Mouse (Mus musculus): ENCODE results near the gene Tmem177. TPM values are rescaled to one million over a fixed set of nuclear protein-coding genes. Genes with fewer than 3 reads are reported as not detected.

The Tmem177 gene
- polyA plus RNA-seq, 1 experiment from 2014 or later: 4.0 TPM

- H3K27me3 ChIP-seq (ENCODE audit: control insufficient read depth, insufficient read depth, low read depth, low read length): no peaks in the 10 kb centered on the region
- H3K4me3 ChIP-seq (ENCODE audit: low read depth, low read length): no peak overlapping the region
- no peaks in the 10 kb centered on the region for H3K36me3 ChIP-seq (ENCODE audit: control insufficient read depth, insufficient read depth)
- no peak overlapping the region for H3K27ac ChIP-seq (ENCODE audit: low read length)
- no peaks in the 10 kb centered on the region for H3K4me1 ChIP-seq (ENCODE audit: control insufficient read depth, low read depth, low read length)
- no peaks in the 10 kb centered on the region for H3K9me3 ChIP-seq (replicated peaks; ENCODE audit: control insufficient read depth, low read length)
- no peak for ATAC-seq (ENCODE audit: low read depth)
- H3K9ac ChIP-seq (ENCODE audit: low read depth, low read length): no peak overlapping the region
- 46% methylated on average over 13 of the region's 13 CpGs for WGBS (ENCODE audit: insufficient replicate concordance)
- H3K4me2 ChIP-seq (ENCODE audit: low read depth, low read length): no peak overlapping the region
These were observed 44.4 kb downstream of the Tmem177 start for GRCm38 (mm10) chr1:119868395-119869161.

GRCm38 (mm10) chr1:119867300-119867699 lies 45.7 kb downstream of the Tmem177 start:
- Histone ChIP-seq H3K4me1 (ENCODE audit: control insufficient read depth, low read depth, low read length) (no peaks in the 10 kb centered on the region), H3K4me3 (ENCODE audit: low read depth, low read length) (no peak overlapping the region), H3K27ac (ENCODE audit: low read length) (no peak overlapping the region), H3K9me3 (replicated peaks; ENCODE audit: control insufficient read depth, low read length) (no peaks in the 10 kb centered on the region), H3K27me3 (ENCODE audit: control insufficient read depth, insufficient read depth, low read depth, low read length) (no peaks in the 10 kb centered on the region), H3K4me2 (ENCODE audit: low read depth, low read length) (no peak overlapping the region), H3K36me3 (ENCODE audit: control insufficient read depth, insufficient read depth) (no peaks in the 10 kb centered on the region), H3K9ac (ENCODE audit: low read depth, low read length) (no peak overlapping the region)
- no peak for ATAC-seq (ENCODE audit: low read depth)
- WGBS (ENCODE audit: insufficient replicate concordance): 55% methylated on average over 2 of the region's 2 CpGs

- H3K4me3 ChIP-seq (ENCODE audit: low read depth, low read length): no peak overlapping the region
- no peak overlapping the region for H3K27ac ChIP-seq (ENCODE audit: low read length)
- H3K4me1 ChIP-seq (ENCODE audit: control insufficient read depth, low read depth, low read length): no peaks in the 10 kb centered on the region
- no peak overlapping the region for H3K4me2 ChIP-seq (ENCODE audit: low read depth, low read length)
- ATAC-seq (ENCODE audit: low read depth): no peak
- H3K27me3 ChIP-seq (ENCODE audit: control insufficient read depth, insufficient read depth, low read depth, low read length): no peaks in the 10 kb centered on the region
- no peaks in the 10 kb centered on the region for H3K9me3 ChIP-seq (replicated peaks; ENCODE audit: control insufficient read depth, low read length)
- 56% methylated on average over 6 of the region's 6 CpGs for WGBS (ENCODE audit: insufficient replicate concordance)
- H3K9ac ChIP-seq (ENCODE audit: low read depth, low read length): no peak overlapping the region
- no peaks in the 10 kb centered on the region for H3K36me3 ChIP-seq (ENCODE audit: control insufficient read depth, insufficient read depth)
These were observed 47.7 kb downstream of the Tmem177 start for GRCm38 (mm10) chr1:119865311-119865710.

- no peak overlapping the region for H3K9ac ChIP-seq (ENCODE audit: low read depth, low read length)
- no peaks in the 10 kb centered on the region for H3K4me1 ChIP-seq (ENCODE audit: control insufficient read depth, low read depth, low read length)
- H3K4me2 ChIP-seq (ENCODE audit: low read depth, low read length): no peak overlapping the region
- H3K9me3 ChIP-seq (replicated peaks; ENCODE audit: control insufficient read depth, low read length): no peaks in the 10 kb centered on the region
- H3K36me3 ChIP-seq (ENCODE audit: control insufficient read depth, insufficient read depth): no peaks in the 10 kb centered on the region
- no peaks in the 10 kb centered on the region for H3K27me3 ChIP-seq (ENCODE audit: control insufficient read depth, insufficient read depth, low read depth, low read length)
- no peak for ATAC-seq (ENCODE audit: low read depth)
- WGBS (ENCODE audit: insufficient replicate concordance): 49% methylated on average over 7 of the region's 7 CpGs
- H3K27ac ChIP-seq (ENCODE audit: low read length): no peak overlapping the region
- H3K4me3 ChIP-seq (ENCODE audit: low read depth, low read length): no peak overlapping the region
These were observed 49.3 kb downstream of the Tmem177 start for GRCm38 (mm10) chr1:119863507-119864296.

- ATAC-seq (ENCODE audit: low read depth): no peak
These were observed 53.4 kb downstream of the Tmem177 start for GRCm38 (mm10) chr1:119859566-119859965.

More at GRCm38 (mm10) chr1:119859566-119859965, 53.4 kb downstream of the Tmem177 start:
- Histone ChIP-seq H3K4me1 (ENCODE audit: control insufficient read depth, low read depth, low read length) (no peaks in the 10 kb centered on the region), H3K27me3 (ENCODE audit: control insufficient read depth, insufficient read depth, low read depth, low read length) (no peaks in the 10 kb centered on the region), H3K36me3 (ENCODE audit: control insufficient read depth, insufficient read depth) (no peaks in the 10 kb centered on the region), H3K4me2 (ENCODE audit: low read depth, low read length) (no peak overlapping the region), H3K4me3 (ENCODE audit: low read depth, low read length) (no peak overlapping the region), H3K9ac (ENCODE audit: low read depth, low read length) (no peak overlapping the region), H3K27ac (ENCODE audit: low read length) (no peak overlapping the region), H3K9me3 (replicated peaks; ENCODE audit: control insufficient read depth, low read length) (0 out of 2 replicates have a peak, but pooled peaks cover 2% of the 10 kb centered on the region)
- 53% methylated on average over 5 of the region's 5 CpGs for WGBS (ENCODE audit: insufficient replicate concordance)

Other genes with a start within 250 kb of the Tmem177 start
- 1.2 and 1.5 TPM in 2 replicates for gene Ptpn4, start 75.6 kb downstream of the Tmem177 start, polyA plus RNA-seq (2015; fragmentation: Nextera tagmentation; extraction: Ambion mirVana)
- 0.06 TPM in 1 of 2 replicates, not detected in the other for gene Cfap221, start 84.0 kb upstream of the Tmem177 start, polyA plus RNA-seq (2015; fragmentation: Nextera tagmentation; extraction: Ambion mirVana)
- 0.05 TPM in 1 of 2 replicates, not detected in the other for gene Sctr, start 93.7 kb upstream of the Tmem177 start, polyA plus RNA-seq (2015; fragmentation: Nextera tagmentation; extraction: Ambion mirVana)
- gene Tmem37, start 160.9 kb upstream of the Tmem177 start, polyA plus RNA-seq (2015; fragmentation: Nextera tagmentation; extraction: Ambion mirVana): 89.2 and 94.7 TPM in 2 replicates
- 1,140 and 1,165 TPM in 2 replicates for gene Dbi, start 207.9 kb upstream of the Tmem177 start, polyA plus RNA-seq (2015; fragmentation: Nextera tagmentation; extraction: Ambion mirVana)
- 4.8 and 6.5 TPM in 2 replicates for gene 3110009E18Rik, start 208.0 kb upstream of the Tmem177 start, polyA plus RNA-seq (2015; fragmentation: Nextera tagmentation; extraction: Ambion mirVana)

Measured in liver, embryonic 16.5 days (tissue).